Mouse (Mus musculus): ENCODE measurements around the gene Gm10198.

Gene Gm10198

GRCm38 (mm10) chr13:111592485-111592884 is at the start of gene Gm10198:
Gene Gm10198 (plus strand): TSS chr13:111592785.
- no peak for DNase-seq (ENCODE audit: low read depth, low spot score)

- DNase-seq (ENCODE audit: low read depth, low spot score), result no peak
Observed at GRCm38 (mm10) chr13:111545286-111545685, 47.3 kb upstream of the Gm10198 start.

DNA sequence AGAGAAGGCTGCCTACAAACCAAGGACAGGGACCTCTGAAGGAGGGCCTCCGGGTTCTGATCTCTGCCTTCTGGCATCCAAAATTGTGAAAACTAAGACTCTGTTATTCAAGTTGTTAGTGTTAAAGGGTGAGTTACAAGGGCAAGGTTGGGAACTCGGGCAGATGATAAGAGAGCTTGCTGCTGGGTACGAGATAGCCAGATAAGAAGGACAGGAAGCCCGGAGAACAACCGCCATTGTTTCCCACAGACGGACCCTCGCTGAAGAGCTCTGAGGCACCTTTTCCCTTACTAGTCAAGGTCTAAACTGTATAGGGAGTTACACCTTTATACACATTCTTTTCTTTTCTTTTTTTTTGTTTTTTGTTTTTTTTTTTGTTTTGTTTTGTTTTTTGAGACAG is 39.8 kb upstream of the Gm10198 start:
- DNase-seq (ENCODE audit: low read depth, low spot score), result no peak

- no peak for DNase-seq (ENCODE audit: low read depth, low spot score)
Observed at GRCm38 (mm10) chr13:111553182-111553581, 39.4 kb upstream of the Gm10198 start.

DNA sequence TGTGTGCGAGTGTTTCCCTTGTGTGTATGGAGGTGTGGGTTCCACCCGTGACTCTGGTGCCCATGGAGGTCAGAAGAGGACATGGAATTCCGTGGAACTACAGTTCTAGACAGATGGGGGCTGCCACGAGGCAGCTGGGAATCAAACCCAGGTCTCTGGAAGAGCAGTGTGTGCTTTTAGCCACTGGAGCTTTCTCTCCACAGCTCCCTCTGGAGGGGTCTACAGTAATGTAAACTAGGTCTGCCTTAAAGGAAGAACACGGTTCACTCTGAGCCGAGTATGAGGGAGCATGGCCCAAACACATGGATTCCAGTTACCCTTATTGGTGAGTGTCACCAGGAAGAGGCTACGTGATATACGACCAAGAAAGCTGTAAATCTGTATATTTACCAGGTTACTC is 38.6 kb upstream of the Gm10198 start:
- DNase-seq (ENCODE audit: low read depth, low spot score), result no peak

GRCm38 (mm10) chr13:111555333-111555732 is 37.3 kb upstream of the Gm10198 start:
- no peak for DNase-seq (ENCODE audit: low read depth, low spot score)

GRCm38 (mm10) chr13:111556375-111556774 is 36.2 kb upstream of the Gm10198 start:
- DNase-seq (ENCODE audit: low read depth, low spot score), result no peak

DNA sequence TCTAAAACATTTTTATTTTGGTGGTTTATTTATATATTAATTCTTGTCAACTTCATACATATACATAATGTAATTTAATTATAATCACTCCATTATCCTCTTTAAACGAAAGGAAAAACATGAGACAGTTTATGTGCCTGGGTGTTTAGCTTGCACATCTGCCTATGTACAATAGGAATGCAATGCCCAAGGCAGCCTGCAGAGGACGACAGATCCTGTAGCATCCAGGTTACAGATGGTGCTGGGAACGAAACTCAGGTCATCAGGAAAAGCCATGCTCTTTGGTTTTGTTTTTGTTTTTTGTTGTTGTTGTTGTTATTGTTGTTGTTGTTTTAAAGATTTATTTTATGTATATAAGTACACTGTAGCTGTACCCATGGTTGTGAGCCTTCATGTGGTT is 32.4 kb upstream of the Gm10198 start:
- DNase-seq (ENCODE audit: low read depth, low spot score), result no peak

GRCm38 (mm10) chr13:111562595-111562994 is 30.0 kb upstream of the Gm10198 start:
- no peak for DNase-seq (ENCODE audit: low read depth, low spot score)

DNA sequence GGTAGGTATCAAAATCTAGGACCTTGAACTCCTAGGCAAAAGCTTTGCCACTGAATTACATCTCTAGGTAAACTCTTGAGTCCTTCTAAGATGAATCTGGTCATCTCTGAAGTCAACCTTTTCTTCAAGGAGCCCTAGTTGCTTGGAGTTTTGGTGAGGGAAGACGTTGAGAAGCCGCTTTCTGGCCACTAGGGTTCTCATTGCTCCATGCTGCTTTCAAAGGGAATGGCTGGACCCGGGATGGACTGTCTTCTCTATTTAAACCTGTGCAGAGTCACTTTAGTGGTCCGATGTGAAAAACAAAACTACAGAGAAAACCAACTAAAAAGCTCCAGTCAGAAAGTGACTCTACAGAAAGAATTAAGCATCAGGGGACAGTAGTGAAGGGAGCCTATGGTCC is 18.4 kb upstream of the Gm10198 start:
- DNase-seq (ENCODE audit: low read depth, low spot score), result no peak

GRCm38 (mm10) chr13:111577177-111577576 is 15.4 kb upstream of the Gm10198 start:
- no peak for DNase-seq (ENCODE audit: low read depth, low spot score)

- no peak for DNase-seq (ENCODE audit: low read depth, low spot score)
Observed at GRCm38 (mm10) chr13:111580054-111580453, 12.5 kb upstream of the Gm10198 start.

DNA sequence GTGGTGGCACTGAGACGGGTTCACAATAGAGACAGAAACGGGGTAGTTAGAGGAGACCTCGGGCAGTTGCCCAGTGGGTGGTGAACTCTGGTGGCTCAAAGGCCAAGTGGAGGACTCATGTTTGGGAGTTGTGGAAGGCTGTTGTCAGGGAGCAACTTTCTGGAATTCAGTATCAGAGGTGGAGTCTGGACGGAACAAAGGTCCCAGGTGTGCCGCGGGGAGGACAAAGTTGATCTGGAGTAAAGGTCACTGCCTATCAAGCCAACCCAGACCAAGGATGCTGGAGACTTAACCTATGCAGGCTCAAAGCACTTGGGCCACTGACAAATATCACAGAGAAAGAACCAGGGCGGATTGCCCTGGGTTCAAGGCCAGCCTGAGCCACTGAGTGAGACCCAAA is 5.5 kb downstream of the Gm10198 start:
- DNase-seq (ENCODE audit: low read depth, low spot score), result no peak

- DNase-seq (ENCODE audit: low read depth, low spot score), result no peak
Observed at GRCm38 (mm10) chr13:111601383-111601782, 8.8 kb downstream of the Gm10198 start.

DNA sequence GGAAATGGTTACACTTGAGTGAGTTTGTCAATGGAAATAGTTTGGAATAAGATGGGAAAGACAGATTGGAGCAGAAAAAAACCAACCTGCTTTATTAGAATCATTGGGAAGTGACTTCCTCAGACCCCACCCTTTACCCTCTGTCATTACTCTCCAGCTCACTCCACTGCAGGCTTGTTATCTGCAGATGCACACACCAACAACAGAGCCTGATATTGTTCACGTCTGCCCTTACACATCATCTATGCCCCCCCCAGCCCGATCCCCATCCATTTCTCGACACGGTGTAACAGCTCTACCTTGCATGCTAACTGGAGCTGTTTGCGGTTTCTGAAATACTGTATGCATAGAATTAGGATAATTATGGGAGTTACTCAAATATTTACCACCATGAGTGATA is 12.2 kb downstream of the Gm10198 start:
- no peak for DNase-seq (ENCODE audit: low read depth, low spot score)

DNA sequence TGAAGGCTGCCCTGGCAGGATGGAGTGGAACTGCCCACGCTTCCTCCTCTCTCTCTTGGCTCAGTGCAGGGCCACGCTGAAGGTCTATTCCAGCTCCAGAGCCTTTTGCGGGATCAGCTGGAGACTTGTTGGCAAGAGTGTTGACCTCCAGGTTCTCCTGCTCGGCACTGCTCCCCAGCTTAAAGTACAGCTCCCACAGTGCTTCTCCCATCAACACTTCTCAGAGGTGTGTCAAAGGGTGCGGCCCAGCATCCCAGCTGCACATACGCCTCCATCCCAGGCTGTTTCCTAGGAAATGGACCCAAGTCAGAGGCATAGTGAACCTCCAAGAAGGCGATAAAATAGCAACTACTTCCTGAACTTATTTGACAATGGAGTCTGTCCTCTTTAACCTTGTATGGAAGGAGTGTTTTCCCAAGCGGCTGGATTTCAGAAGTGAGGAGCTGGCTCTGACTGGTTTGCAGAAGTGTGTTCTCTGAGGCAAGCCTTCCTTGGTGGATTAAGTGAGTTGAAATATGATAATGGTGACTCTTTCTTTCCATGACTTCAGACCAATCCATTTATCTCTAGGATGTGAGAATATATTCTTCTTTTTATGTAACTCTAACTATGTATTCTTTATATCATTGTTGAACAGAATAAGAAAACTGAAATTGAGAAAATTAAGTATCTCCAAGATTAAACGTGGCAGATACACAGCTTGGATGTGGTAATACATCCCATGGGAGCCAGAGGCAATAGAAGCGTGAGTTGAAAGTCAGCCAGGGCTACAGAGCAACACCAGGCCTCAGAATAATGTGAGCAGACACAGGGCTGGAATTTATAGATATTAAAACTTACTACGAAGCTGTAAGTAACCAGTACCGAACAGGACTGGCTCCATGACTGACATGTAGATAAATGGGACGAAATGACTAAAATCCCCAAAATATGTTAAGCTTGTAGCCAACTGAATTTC is 23.9 kb downstream of the Gm10198 start:
- no peak for DNase-seq (ENCODE audit: low read depth, low spot score)

DNA sequence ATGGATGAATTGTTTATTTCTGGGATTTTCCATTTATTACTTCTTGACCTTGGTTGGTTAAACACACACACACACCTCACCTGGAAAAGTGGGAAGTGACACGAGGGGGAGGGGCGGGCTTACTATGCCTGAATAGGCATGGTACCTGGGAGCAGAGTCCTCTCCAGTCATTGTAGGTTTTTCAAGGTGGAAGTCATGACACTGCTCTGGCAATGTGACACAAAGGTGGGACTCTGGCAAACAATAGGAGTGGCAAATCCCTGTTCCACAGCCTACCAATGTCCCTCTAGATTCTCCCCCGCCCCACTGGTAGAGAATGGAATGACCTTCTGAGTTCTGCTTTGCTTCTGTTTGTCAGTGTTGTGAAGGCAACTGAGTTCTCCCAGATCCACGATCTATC is 27.8 kb downstream of the Gm10198 start:
- no peak for DNase-seq (ENCODE audit: low read depth, low spot score)

DNA sequence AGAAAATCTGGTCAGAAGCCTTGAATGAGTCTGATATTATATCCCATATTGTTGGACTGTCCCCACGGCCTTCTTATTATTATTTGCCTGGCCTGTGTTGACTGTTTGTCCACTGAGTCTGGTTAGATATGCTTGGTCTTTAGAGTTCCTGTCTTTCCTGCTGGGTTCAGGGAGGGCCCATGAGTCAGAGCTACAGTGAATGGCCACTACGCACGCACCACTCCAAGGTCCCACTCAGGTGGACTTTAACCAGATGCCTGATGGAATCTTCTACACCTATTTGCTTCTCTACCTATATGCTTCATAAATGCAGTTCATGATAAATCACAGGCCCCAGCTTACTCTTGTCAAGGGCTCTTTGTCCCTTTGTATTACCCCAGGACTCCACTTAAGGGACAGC is 29.8 kb downstream of the Gm10198 start:
- DNase-seq (ENCODE audit: low read depth, low spot score), result no peak

DNA sequence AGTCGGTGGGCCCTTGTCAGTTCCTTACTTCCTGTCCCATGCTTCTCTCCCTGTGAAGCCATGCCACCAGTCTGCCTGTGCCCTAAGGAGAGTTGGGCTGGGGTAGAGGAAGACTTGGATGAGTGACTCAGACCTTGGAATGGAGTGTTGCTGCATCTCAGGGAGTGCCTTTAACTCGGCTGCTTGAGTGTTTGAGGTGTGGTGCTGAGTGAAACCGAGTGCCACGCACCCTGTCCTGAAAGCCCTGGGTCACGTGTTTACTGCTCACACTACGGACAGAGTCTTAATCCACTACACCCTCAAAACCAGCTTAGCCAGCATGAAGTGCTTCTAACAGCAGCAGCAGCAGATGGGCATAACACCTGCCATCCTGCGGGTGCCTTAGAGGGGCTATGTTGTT is 30.5 kb downstream of the Gm10198 start:
- DNase-seq (ENCODE audit: low read depth, low spot score), result no peak

- DNase-seq (ENCODE audit: low read depth, low spot score), result no peak
Observed at GRCm38 (mm10) chr13:111624115-111624514, 31.5 kb downstream of the Gm10198 start.

GRCm38 (mm10) chr13:111634163-111635160 is 41.9 kb downstream of the Gm10198 start:
- no peak for DNase-seq (ENCODE audit: low read depth, low spot score)

DNA sequence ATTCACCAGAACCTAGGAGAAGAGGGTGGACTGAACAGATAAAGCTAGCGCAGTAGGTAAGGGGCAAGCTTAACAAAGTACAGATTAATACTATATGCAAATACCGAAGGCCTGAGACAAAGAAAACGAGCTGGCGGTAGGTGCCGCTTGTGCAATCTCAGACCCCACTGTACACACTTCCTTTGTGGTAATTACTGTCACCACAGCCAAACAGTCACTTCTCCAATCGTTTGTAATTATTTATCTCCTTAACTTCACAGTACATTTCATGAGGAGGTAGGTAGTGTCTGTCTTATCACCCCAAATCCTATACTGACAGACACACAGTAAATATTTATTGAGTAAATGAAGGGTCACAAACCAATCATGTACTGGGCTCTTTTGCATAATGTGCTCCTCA is 47.7 kb downstream of the Gm10198 start:
- no peak for DNase-seq (ENCODE audit: low read depth, low spot score)

Data from brain, embryonic 18.5 days (tissue).